Mouse (Mus musculus) liver, embryonic 11.5 days (tissue): ENCODE results near the gene Gm20518. TPM values are rescaled to one million over a fixed set of nuclear protein-coding genes. Genes with fewer than 3 reads are reported as not detected.
A peak's percentile ranks its signal among the peaks of the same experiment; 100 is the strongest.

ENCODE experiments used
- ATAC-seq: fragments of 200-750 bp; cut with Nextera tagmentation; replicated peaks from 2 replicates; pipeline ENCODE4 v1.8.0; 2017; ENCODE audit warnings: moderate number of reproducible peaks, mild to moderate bottlenecking, moderate TSS enrichment, moderate library complexity; ENCODE audit not compliant: low FRiP score
- DNase-seq: peaks from one replicate; pipeline ENCODE4 v3.0.0-alpha.2; 2017; ENCODE audit warnings: low spot score
- H3K27ac ChIP-seq: fragments of 300-500 bp; sonication (generic); 2 replicates; pipeline ENCODE4 v1.5.1; 2014; ENCODE audit warnings: mild to moderate bottlenecking, low read depth, low read length, control low read depth
- H3K27me3 ChIP-seq: fragments of 300-500 bp; sonication (generic); replicated peaks from 2 replicates; pipeline ENCODE4 v1.6.1; 2014; ENCODE audit warnings: low read length, mixed read lengths; ENCODE audit not compliant: control insufficient read depth, insufficient read depth
- H3K36me3 ChIP-seq: fragments of 300-500 bp; sonication (generic); 2 replicates; pipeline ENCODE4 v1.6.1; 2014; ENCODE audit warnings: mild to moderate bottlenecking, low read length, moderate library complexity, mixed read lengths; ENCODE audit not compliant: control insufficient read depth, insufficient read depth
- H3K4me1 ChIP-seq: fragments of 300-500 bp; sonication (generic); replicated peaks from 2 replicates; pipeline ENCODE4 v1.6.1; 2014; ENCODE audit warnings: low read length, mixed read lengths; ENCODE audit not compliant: control insufficient read depth, insufficient read depth
- H3K4me2 ChIP-seq: fragments of 300-500 bp; sonication (generic); 2 replicates; pipeline ENCODE4 v1.6.1; 2014; ENCODE audit warnings: mild to moderate bottlenecking, control low read depth, moderate library complexity
- H3K4me3 ChIP-seq: fragments of 300-500 bp; sonication (generic); 2 replicates; pipeline ENCODE4 v1.5.1; 2014; ENCODE audit warnings: low read depth, low read length, control low read depth
- H3K9ac ChIP-seq: fragments of 300-500 bp; sonication (generic); 2 replicates; pipeline ENCODE4 v1.6.1; 2014; ENCODE audit warnings: low read depth, low read length, control low read depth
- H3K9me3 ChIP-seq: fragments of 300-500 bp; sonication (generic); 2 replicates; pipeline ENCODE4 v1.6.1; 2016; ENCODE audit warnings: low read length, inconsistent platforms, mixed read lengths; ENCODE audit not compliant: control insufficient read depth
- WGBS: fragments of 180-500 bp; shearing (Covaris S2); extraction: QIAGEN DNeasy Blood & Tissue Kit; methylation state at CpG from one replicate; pipeline ENCODE4 v1.1.7; 2014; 5-methylcytosine and 5-hydroxymethylcytosine counted together
- polyA plus RNA-seq: library from polyadenylated mRNA; unstranded; fragments of >200 nt; fragmentation: Nextera tagmentation; extraction: Ambion mirVana; gene quantifications from 2 replicates; pipeline ENCODE4 v1.2.1, GENCODE M21; 2014

The Gm20518 gene
- polyA plus RNA-seq, 1 experiment from 2014 or later: 0.18 TPM

- peaks cover 45% of the 10 kb centered on the region for H3K36me3 ChIP-seq
- WGBS: 89% methylated on average over 10 of the region's 10 CpGs
These were observed 47.6 kb downstream of the Gm20518 start for GRCm38 (mm10) chr16:17843701-17844365.

GRCm38 (mm10) chr16:17842437-17842836, 49.0 kb downstream of the Gm20518 start:
- H3K27ac ChIP-seq: no peak overlapping the region
- ATAC-seq: no peak
- no peak for DNase-seq
- H3K4me2 ChIP-seq: no peak overlapping the region
- no peaks in the 10 kb centered on the region for H3K4me1 ChIP-seq
- no peak overlapping the region for H3K9ac ChIP-seq
- no peaks in the 10 kb centered on the region for H3K9me3 ChIP-seq
- H3K4me3 ChIP-seq: no peak overlapping the region
- peaks cover 38% of the 10 kb centered on the region for H3K36me3 ChIP-seq
- 88% methylated on average over 7 of the region's 7 CpGs for WGBS
- peaks cover 4% of the 10 kb centered on the region; the same call in 1 of the 2 replicates for H3K27me3 ChIP-seq

More at GRCm38 (mm10) chr16:17843701-17844365, 47.6 kb downstream of the Gm20518 start:
- DNase-seq: no peak
- no peak for ATAC-seq
- Histone ChIP-seq H3K9me3 (no peaks in the 10 kb centered on the region), H3K27ac (no peak overlapping the region), H3K4me1 (no peaks in the 10 kb centered on the region), H3K27me3 (no peaks in the 10 kb centered on the region), H3K4me2 (no peak overlapping the region), H3K9ac (no peak overlapping the region), H3K4me3 (no peak overlapping the region)

- Histone ChIP-seq H3K4me3 (no peak overlapping the region), H3K36me3 (peaks cover 25% of the 10 kb centered on the region), H3K4me2 (no peak overlapping the region), H3K4me1 (no peaks in the 10 kb centered on the region), H3K27ac (no peak overlapping the region), H3K27me3 (peaks cover 27% of the 10 kb centered on the region), H3K9me3 (no peaks in the 10 kb centered on the region), H3K9ac (no peak overlapping the region)
- ATAC-seq (no peak), DNase-seq (no peak)
- 81% methylated on average over 4 of the region's 4 CpGs for WGBS
These were observed 51.5 kb downstream of the Gm20518 start for GRCm38 (mm10) chr16:17839976-17840375.

- ATAC-seq: no peak
- no peak within 1 kb of the TSS for H3K27ac ChIP-seq
- H3K9me3 ChIP-seq: no peaks in the 10 kb centered on the region
- H3K36me3 ChIP-seq: peaks cover 13% of the 10 kb centered on the region
- no peak within 1 kb of the TSS for H3K4me3 ChIP-seq
- no peak within 1 kb of the TSS for H3K4me2 ChIP-seq
- H3K9ac ChIP-seq: no peak within 1 kb of the TSS
- 78% methylated on average over 6 of the region's 6 CpGs for WGBS
- no peak for DNase-seq
- peaks cover 46% of the 10 kb centered on the region for H3K27me3 ChIP-seq
- H3K4me1 ChIP-seq: peaks cover 2% of the 10 kb centered on the region; the same call in 1 of the 2 replicates
These were observed 53.4 kb downstream of the Gm20518 start, which contains the start of gene Car15 for GRCm38 (mm10) chr16:17838051-17838450. Gene Car15, minus strand, starts transcription at chr16:17838364.

- H3K27ac ChIP-seq: no peak overlapping the region
- ATAC-seq: no peak
- peaks cover 72% of the 10 kb centered on the region for H3K27me3 ChIP-seq
- no peak overlapping the region for H3K4me3 ChIP-seq
- no peak overlapping the region for H3K4me2 ChIP-seq
- H3K9ac ChIP-seq: no peak overlapping the region
- no peaks in the 10 kb centered on the region for H3K36me3 ChIP-seq
- DNase-seq: no peak
- no peaks in the 10 kb centered on the region for H3K9me3 ChIP-seq
- peaks cover 2% of the 10 kb centered on the region; the same call in 1 of the 2 replicates for H3K4me1 ChIP-seq
- 51% methylated on average over 13 of the region's 13 CpGs for WGBS
These were observed 56.0 kb downstream of the Gm20518 start for GRCm38 (mm10) chr16:17835481-17835880.

- H3K9me3 ChIP-seq: no peaks in the 10 kb centered on the region
- 50% methylated on average over 7 of the region's 7 CpGs for WGBS
- H3K9ac ChIP-seq: no peak overlapping the region
- no peak overlapping the region for H3K27ac ChIP-seq
- H3K27me3 ChIP-seq: peaks cover 81% of the 10 kb centered on the region
- DNase-seq (no peak), ATAC-seq (no peak)
- H3K4me1 ChIP-seq: peaks cover 2% of the 10 kb centered on the region; the same call in 1 of the 2 replicates
- H3K4me2 ChIP-seq: no peak overlapping the region; the same call in 1 of the 2 replicates
- H3K4me3 ChIP-seq: peak overlapping the region; percentile 59; the same call in 1 of the 2 replicates
- no peaks in the 10 kb centered on the region for H3K36me3 ChIP-seq
These were observed 56.9 kb downstream of the Gm20518 start for GRCm38 (mm10) chr16:17834543-17834942.

GRCm38 (mm10) chr16:17833681-17834399, 57.6 kb downstream of the Gm20518 start:
- Histone ChIP-seq H3K4me2 (peak overlapping the region; percentile 85), H3K27ac (no peak overlapping the region), H3K36me3 (no peaks in the 10 kb centered on the region), H3K4me1 (peaks cover 2% of the 10 kb centered on the region; the same call in 1 of the 2 replicates), H3K4me3 (peak overlapping the region; percentile 59), H3K9ac (0 out of 2 replicates have a peak overlapping the region, but pooled peaks have one; percentile 25), H3K9me3 (no peaks in the 10 kb centered on the region), H3K27me3 (peaks cover 87% of the 10 kb centered on the region)
- WGBS: under 1% methylated on average over 102 of the region's 103 CpGs
- no peak for ATAC-seq
- DNase-seq: no peak

GRCm38 (mm10) chr16:17833321-17833680, 58.2 kb downstream of the Gm20518 start:
- Histone ChIP-seq H3K9me3 (no peaks in the 10 kb centered on the region), H3K36me3 (no peaks in the 10 kb centered on the region), H3K4me3 (peak overlapping the region; percentile 59), H3K4me1 (peaks cover 2% of the 10 kb centered on the region; the same call in 1 of the 2 replicates), H3K4me2 (peak overlapping the region; percentile 85), H3K27me3 (peaks cover 93% of the 10 kb centered on the region), H3K27ac (no peak overlapping the region), H3K9ac (0 out of 2 replicates have a peak overlapping the region, but pooled peaks have one; percentile 25)
- DNase-seq (no peak), ATAC-seq (no peak)
- WGBS: 3% methylated on average over 37 of the region's 37 CpGs
